Mouse (Mus musculus) hindbrain, embryonic 16.5 days (tissue): ENCODE measurements around the gene Rad54l. TPM values are rescaled to one million over a fixed set of nuclear protein-coding genes. Genes with fewer than 3 reads are reported as not detected.

Source experiments
- ATAC-seq: fragments of 200-750 bp; cut with Nextera tagmentation; 2 replicates; pipeline ENCODE4 v1.8.0; 2017; ENCODE audit warnings: moderate TSS enrichment, moderate library complexity
- H3K27ac ChIP-seq: fragments of 300-500 bp; sonication (generic); 2 replicates; pipeline ENCODE4 v1.5.1; 2014; ENCODE audit warnings: low read depth, mild to moderate bottlenecking, control low read depth, low read length, moderate library complexity
- H3K27me3 ChIP-seq: fragments of 300-500 bp; sonication (generic); replicated peaks from 2 replicates; pipeline ENCODE4 v1.6.1; 2014; ENCODE audit warnings: low read length; ENCODE audit not compliant: control insufficient read depth, insufficient read depth
- H3K36me3 ChIP-seq: fragments of 300-500 bp; sonication (generic); 2 replicates; pipeline ENCODE4 v1.6.1; 2014; ENCODE audit warnings: mild to moderate bottlenecking, low read length, moderate library complexity, mixed read lengths; ENCODE audit not compliant: control insufficient read depth, insufficient read depth
- H3K4me1 ChIP-seq: fragments of 300-500 bp; sonication (generic); 2 replicates; pipeline ENCODE4 v1.6.1; 2014; ENCODE audit warnings: low read depth, low read length; ENCODE audit not compliant: control insufficient read depth, insufficient read depth
- H3K4me2 ChIP-seq: fragments of 300-500 bp; sonication (generic); 2 replicates; pipeline ENCODE4 v1.6.1; 2014; ENCODE audit warnings: mild to moderate bottlenecking, low read length, control low read depth, moderate library complexity
- H3K4me3 ChIP-seq: fragments of 300-500 bp; sonication (generic); 2 replicates; pipeline ENCODE4 v1.5.1; 2014; ENCODE audit warnings: mild to moderate bottlenecking, low read length, control low read depth, moderate library complexity
- H3K9ac ChIP-seq: fragments of 300-500 bp; sonication (generic); 2 replicates; pipeline ENCODE4 v1.6.1; 2014; ENCODE audit warnings: low read depth, mild to moderate bottlenecking, control low read depth, low read length, moderate library complexity
- H3K9me3 ChIP-seq: fragments of 300-500 bp; sonication (generic); 2 replicates; pipeline ENCODE4 v1.6.1; 2014; ENCODE audit warnings: mild to moderate bottlenecking, low read length, moderate library complexity; ENCODE audit not compliant: control insufficient read depth
- WGBS: fragments of 180-500 bp; shearing (Covaris S2); extraction: QIAGEN DNeasy Blood & Tissue Kit; methylation state at CpG from one replicate; pipeline ENCODE4 v1.1.7; 2014; 5-methylcytosine and 5-hydroxymethylcytosine counted together
- polyA plus RNA-seq: library from polyadenylated mRNA; unstranded; fragments of >200 nt; fragmentation: Nextera tagmentation; extraction: Ambion mirVana; gene quantifications from 2 replicates; pipeline ENCODE4 v1.2.1, GENCODE M21; 2015

The Rad54l gene
- polyA plus RNA-seq, 1 experiment from 2014 or later = 7.6 TPM

GRCm38 (mm10) chr4:116057559-116057958 lies 65.9 kb downstream of the Rad54l start:
- no peak for ATAC-seq
- Histone ChIP-seq H3K27ac (no peak overlapping the region), H3K36me3 (no peaks in the 10 kb centered on the region), H3K4me2 (no peak overlapping the region), H3K9ac (no peak overlapping the region), H3K4me3 (no peak overlapping the region), H3K9me3 (no peaks in the 10 kb centered on the region), H3K4me1 (peaks cover 10% of the 10 kb centered on the region; the same call in 1 of the 2 replicates), H3K27me3 (no peaks in the 10 kb centered on the region)
- 8% methylated on average over 1 of the region's 1 CpGs for WGBS

- Histone ChIP-seq H3K27me3 (no peaks in the 10 kb centered on the region), H3K27ac (peak within 1 kb of the TSS; percentile 86), H3K4me1 (peaks cover 12% of the 10 kb centered on the region; the same call in 1 of the 2 replicates), H3K9me3 (no peaks in the 10 kb centered on the region), H3K4me3 (peak within 1 kb of the TSS; percentile 63), H3K9ac (peak within 1 kb of the TSS; percentile 72), H3K36me3 (no peaks in the 10 kb centered on the region), H3K4me2 (peak within 1 kb of the TSS; percentile 65)
- WGBS = under 1% methylated on average over 35 of the region's 35 CpGs
- peak; percentile 96 for ATAC-seq
Measured at GRCm38 (mm10) chr4:116053399-116053961, 70.0 kb downstream of the Rad54l start, which contains the start of gene Nsun4. Gene Nsun4, minus strand, starts transcription at chr4:116053876.

- H3K27me3 ChIP-seq = no peaks in the 10 kb centered on the region
- WGBS = 9% methylated on average over 22 of the region's 22 CpGs
- ATAC-seq = peak; percentile 43
- H3K36me3 ChIP-seq = no peaks in the 10 kb centered on the region
- H3K4me3 ChIP-seq = peak overlapping the region; percentile 63
- H3K9me3 ChIP-seq = no peaks in the 10 kb centered on the region
- H3K9ac ChIP-seq = peak overlapping the region; percentile 19
- peaks cover 12% of the 10 kb centered on the region; the same call in 1 of the 2 replicates for H3K4me1 ChIP-seq
- H3K27ac ChIP-seq = peak overlapping the region; percentile 86; the same call in 1 of the 2 replicates
- H3K4me2 ChIP-seq = peak overlapping the region; percentile 65
Measured at GRCm38 (mm10) chr4:116052526-116053293, 70.8 kb downstream of the Rad54l start.

GRCm38 (mm10) chr4:116049211-116049610 lies 74.3 kb downstream of the Rad54l start:
- H3K4me2 ChIP-seq = no peak overlapping the region
- no peak overlapping the region for H3K4me3 ChIP-seq
- no peaks in the 10 kb centered on the region for H3K36me3 ChIP-seq
- no peaks in the 10 kb centered on the region for H3K9me3 ChIP-seq
- 83% methylated on average over 3 of the region's 3 CpGs for WGBS
- no peak overlapping the region for H3K27ac ChIP-seq
- H3K27me3 ChIP-seq = no peaks in the 10 kb centered on the region
- no peak for ATAC-seq
- H3K4me1 ChIP-seq = peaks cover 8% of the 10 kb centered on the region; the same call in 1 of the 2 replicates
- no peak overlapping the region for H3K9ac ChIP-seq

GRCm38 (mm10) chr4:116048130-116048920 lies 75.2 kb downstream of the Rad54l start:
- ATAC-seq = no peak
- no peak overlapping the region for H3K27ac ChIP-seq
- H3K4me1 ChIP-seq = peaks cover 7% of the 10 kb centered on the region; the same call in 1 of the 2 replicates
- H3K4me2 ChIP-seq = no peak overlapping the region
- H3K36me3 ChIP-seq = no peaks in the 10 kb centered on the region
- H3K4me3 ChIP-seq = no peak overlapping the region
- 81% methylated on average over 7 of the region's 7 CpGs for WGBS
- no peaks in the 10 kb centered on the region for H3K27me3 ChIP-seq
- no peak overlapping the region for H3K9ac ChIP-seq
- no peaks in the 10 kb centered on the region for H3K9me3 ChIP-seq

GRCm38 (mm10) chr4:116047681-116048080 lies 75.8 kb downstream of the Rad54l start:
- Histone ChIP-seq H3K4me2 (no peak overlapping the region), H3K27me3 (no peaks in the 10 kb centered on the region), H3K27ac (no peak overlapping the region), H3K4me3 (no peak overlapping the region), H3K9me3 (no peaks in the 10 kb centered on the region), H3K9ac (no peak overlapping the region), H3K36me3 (no peaks in the 10 kb centered on the region), H3K4me1 (peaks cover 3% of the 10 kb centered on the region; the same call in 1 of the 2 replicates)
- 94% methylated on average over 1 of the region's 1 CpGs for WGBS
- ATAC-seq = no peak

GRCm38 (mm10) chr4:116046604-116047003 lies 76.9 kb downstream of the Rad54l start:
- Histone ChIP-seq H3K9me3 (no peaks in the 10 kb centered on the region), H3K4me1 (no peaks in the 10 kb centered on the region), H3K27ac (no peak overlapping the region), H3K4me3 (no peak overlapping the region), H3K4me2 (no peak overlapping the region), H3K36me3 (no peaks in the 10 kb centered on the region), H3K27me3 (no peaks in the 10 kb centered on the region), H3K9ac (no peak overlapping the region)
- ATAC-seq = no peak
- 98% methylated on average over 2 of the region's 2 CpGs for WGBS
